Mouse (Mus musculus) gastrocnemius, adult 2 months (tissue): ENCODE measurements at regions not wholly inside any gene's neighbourhood (a gene's known extent, or its start where the extent isn't known, plus 50 kb on each side); places are given as distances from the start of the nearest gene placed in this dataset. TPM values are rescaled to one million over a fixed set of nuclear protein-coding genes. Genes with fewer than 3 reads are reported as not detected.

Experiments used
- DNase-seq: peaks from one replicate; pipeline ENCODE4 v3.0.0; 2022
- H3K27ac ChIP-seq: fragments of 200-600 bp; 2 replicates; pipeline ENCODE4 v1.8.1; 2022; ENCODE audit warnings: mild to moderate bottlenecking
- H3K4me3 ChIP-seq: fragments of 200-600 bp; 2 replicates; pipeline ENCODE4 v1.8.1; 2022; ENCODE audit warnings: mild to moderate bottlenecking, moderate library complexity
- CTCF ChIP-seq: fragments of 200-600 bp; IDR thresholded peaks from 2 replicates; pipeline ENCODE4 v1.8.1; 2022; ENCODE audit warnings: antibody characterized with exemption, mild to moderate bottlenecking, moderate library complexity
- intact Hi-C: fragments of 180-260 bp; cut with DNase I; formaldehyde crosslinking; loops from one replicate; pipeline ENCODE4 v1.15.1; 2025
- microRNA-seq: library from miRNA; unstranded; fragments of <30 nt; microRNA quantifications from one replicate; pipeline ENCODE4 v1.2.0, GENCODE M21; 2021

DNA sequence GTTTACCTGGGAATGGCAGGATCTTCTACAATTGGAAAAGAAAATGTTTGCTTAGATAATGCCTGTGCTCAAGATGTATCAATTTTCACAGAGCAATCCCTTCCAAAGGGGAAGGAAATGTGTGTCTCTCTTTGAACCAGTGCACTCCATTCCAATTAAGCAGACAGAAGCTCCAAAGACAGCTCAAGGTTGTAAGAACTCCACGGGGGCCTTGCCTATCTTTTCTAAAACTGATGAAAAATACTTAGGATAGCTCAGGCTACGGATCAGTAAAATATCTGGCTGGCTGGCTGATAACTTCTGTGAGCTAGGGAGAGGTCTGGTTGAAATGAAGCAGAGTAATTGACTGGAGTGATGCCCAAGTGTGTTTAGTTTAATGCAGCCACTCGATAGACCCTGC, 138.6 kb upstream of the Steap4 start:
- intact Hi-C loops = no loop called here
- no peak for TF ChIP-seq CTCF
- Histone ChIP-seq H3K4me3 (no peak overlapping the region), H3K27ac (no peak overlapping the region)
- DNase-seq = no peak

GRCm38 (mm10) chr5:7829618-7830017, 130.6 kb upstream of the Steap4 start:
- DNase-seq = no peak
- H3K4me3 ChIP-seq = no peak overlapping the region
- intact Hi-C loops = no loop called here
- H3K27ac ChIP-seq = no peak overlapping the region
- TF ChIP-seq CTCF = no peak

DNA sequence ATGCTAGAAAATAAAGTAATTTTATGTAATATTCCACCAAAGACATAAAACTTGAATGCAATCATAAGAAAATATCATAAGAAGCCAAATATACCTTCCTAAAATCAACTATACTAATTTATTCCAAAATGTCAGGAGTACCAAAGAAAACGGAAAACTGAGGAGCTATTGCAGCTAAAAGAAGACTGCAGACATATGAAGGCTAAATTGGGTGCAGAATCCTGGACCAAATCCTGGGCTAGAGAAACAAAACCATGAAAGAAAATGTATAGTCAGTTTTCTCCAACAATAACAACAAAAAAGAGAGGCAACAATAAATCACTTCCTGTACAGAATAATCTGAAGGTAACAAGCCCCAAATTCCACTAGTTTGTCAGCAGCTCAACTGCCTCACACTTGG, 126.4 kb upstream of the Steap4 start:
- Histone ChIP-seq H3K4me3 (no peak overlapping the region), H3K27ac (no peak overlapping the region)
- TF ChIP-seq CTCF = no peak
- intact Hi-C loops = no loop called here
- no peak for DNase-seq

DNA sequence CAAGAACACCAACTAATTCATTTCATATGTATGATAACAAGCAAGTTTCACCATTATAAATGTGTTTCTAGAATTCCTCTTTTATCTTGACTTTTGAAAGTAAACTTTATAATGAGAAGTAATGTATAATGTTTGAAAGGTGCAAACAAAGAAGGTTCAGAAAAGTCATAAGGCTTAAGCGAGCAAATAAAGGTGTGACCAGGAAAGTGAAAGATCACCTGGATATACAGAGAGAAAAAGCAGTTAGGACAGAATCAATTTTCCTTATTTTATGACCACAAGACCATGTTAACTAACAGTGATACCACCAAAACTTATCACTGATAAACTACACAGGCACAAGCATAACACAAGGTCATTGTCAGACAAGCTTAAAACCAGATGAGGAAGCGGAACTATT, 97.2 kb upstream of the Steap4 start:
- Histone ChIP-seq H3K4me3 (no peak overlapping the region), H3K27ac (no peak overlapping the region)
- no peak for DNase-seq
- no peak for TF ChIP-seq CTCF
- intact Hi-C loops = no loop called here

GRCm38 (mm10) chr5:7866041-7866641, 94.1 kb upstream of the Steap4 start:
- peak; percentile 13; the same call in 1 of the 2 replicates for TF ChIP-seq CTCF
- DNase-seq = no peak
- no peak overlapping the region for H3K27ac ChIP-seq
- intact Hi-C loops = no loop called here
- H3K4me3 ChIP-seq = no peak overlapping the region

GRCm38 (mm10) chr5:7899537-7899936, 60.7 kb upstream of the Steap4 start:
- no peak overlapping the region for H3K27ac ChIP-seq
- DNase-seq = peak; percentile 22
- peak; percentile 48 for TF ChIP-seq CTCF
- no peak overlapping the region for H3K4me3 ChIP-seq
- intact Hi-C loops = no loop called here

Small RNA genes in the stretch of these regions (microRNA-seq; reads per million reads assigned to microRNA genes)
- gene Gm22196 = not detected
